Mouse (Mus musculus): Measurements from ENCODE around the gene Tmem268. TPM values are rescaled to one million over a fixed set of nuclear protein-coding genes. Genes with fewer than 3 reads are reported as not detected.

Gene Tmem268
- total and polyA plus RNA-seq, 2 experiments from 2014 or later = 5.5 to 5.9 TPM

GRCm38 (mm10) chr4:63562742-63563141 lies 4.2 kb downstream of the Tmem268 start:
- H3K36me3 ChIP-seq (ENCODE audit: insufficient read depth) = no peaks in the 10 kb centered on the region
- TF ChIP-seq CTCF (IDR thresholded peaks at IDR 0.05; ENCODE audit: low read depth) = no peak
- no peaks in the 10 kb centered on the region for H3K9me3 ChIP-seq (ENCODE audit: low read length)
- 87% methylated on average over 4 of the region's 4 CpGs for WGBS
- ATAC-seq (no peak), DNase-seq (no peak)
- no peaks in the 10 kb centered on the region; the same call in 1 of the 2 replicates for H3K27me3 ChIP-seq (ENCODE audit: insufficient read depth, low read length)
- no peaks in the 10 kb centered on the region for H3K4me1 ChIP-seq (ENCODE audit: insufficient read depth)
- no peak overlapping the region for H3K9ac ChIP-seq
- no peak overlapping the region for H3K4me3 ChIP-seq (ENCODE audit: low read depth, low read length)
- no peak overlapping the region for H3K4me2 ChIP-seq (ENCODE audit: low read depth)
- H3K27ac ChIP-seq (ENCODE audit: low read depth, low read length) = no peak overlapping the region

GRCm38 (mm10) chr4:63567712-63568390 lies 9.3 kb downstream of the Tmem268 start:
- no peaks in the 10 kb centered on the region for H3K27me3 ChIP-seq (ENCODE audit: insufficient read depth, low read length)
- no peak for DNase-seq
- TF ChIP-seq CTCF (IDR thresholded peaks at IDR 0.05; ENCODE audit: low read depth) = no peak
- no peak for ATAC-seq
- no peak overlapping the region for H3K4me3 ChIP-seq (ENCODE audit: low read depth, low read length)
- H3K4me2 ChIP-seq (ENCODE audit: low read depth) = no peak overlapping the region
- no peaks in the 10 kb centered on the region for H3K36me3 ChIP-seq (ENCODE audit: insufficient read depth)
- no peaks in the 10 kb centered on the region for H3K9me3 ChIP-seq (ENCODE audit: low read length)
- H3K4me1 ChIP-seq (ENCODE audit: insufficient read depth) = no peaks in the 10 kb centered on the region
- H3K9ac ChIP-seq = no peak overlapping the region
- H3K27ac ChIP-seq (ENCODE audit: low read depth, low read length) = no peak overlapping the region
- 87% methylated on average over 10 of the region's 10 CpGs for WGBS

GRCm38 (mm10) chr4:63569322-63569721 lies 10.7 kb downstream of the Tmem268 start:
- no peaks in the 10 kb centered on the region for H3K4me1 ChIP-seq (ENCODE audit: insufficient read depth)
- WGBS = 85% methylated on average over 8 of the region's 8 CpGs
- no peak for ATAC-seq
- H3K27me3 ChIP-seq (ENCODE audit: insufficient read depth, low read length) = no peaks in the 10 kb centered on the region
- no peak overlapping the region for H3K27ac ChIP-seq (ENCODE audit: low read depth, low read length)
- H3K4me2 ChIP-seq (ENCODE audit: low read depth) = no peak overlapping the region
- H3K9me3 ChIP-seq (ENCODE audit: low read length) = no peaks in the 10 kb centered on the region
- TF ChIP-seq CTCF (IDR thresholded peaks at IDR 0.05; ENCODE audit: low read depth) = no peak
- H3K36me3 ChIP-seq (ENCODE audit: insufficient read depth) = no peaks in the 10 kb centered on the region
- no peak overlapping the region for H3K9ac ChIP-seq
- no peak for DNase-seq
- no peak overlapping the region for H3K4me3 ChIP-seq (ENCODE audit: low read depth, low read length)

- ATAC-seq (peak; percentile 52; the same call in 1 of the 2 replicates), DNase-seq (peak; percentile 26)
- Histone ChIP-seq H3K4me2 (ENCODE audit: low read depth) (no peak overlapping the region), H3K4me3 (ENCODE audit: low read depth, low read length) (no peak overlapping the region), H3K9me3 (ENCODE audit: low read length) (no peaks in the 10 kb centered on the region), H3K9ac (no peak overlapping the region), H3K27ac (ENCODE audit: low read depth, low read length) (0 out of 2 replicates have a peak overlapping the region, but pooled peaks have one; percentile 42), H3K4me1 (ENCODE audit: insufficient read depth) (no peaks in the 10 kb centered on the region), H3K36me3 (ENCODE audit: insufficient read depth) (no peaks in the 10 kb centered on the region), H3K27me3 (ENCODE audit: insufficient read depth, low read length) (no peaks in the 10 kb centered on the region)
- no peak for TF ChIP-seq CTCF (IDR thresholded peaks at IDR 0.05; ENCODE audit: low read depth)
- WGBS = 14% methylated on average over 7 of the region's 7 CpGs
These were observed 11.7 kb downstream of the Tmem268 start for GRCm38 (mm10) chr4:63570208-63570781.

- Histone ChIP-seq H3K9me3 (ENCODE audit: low read length) (no peaks in the 10 kb centered on the region), H3K27ac (ENCODE audit: low read depth, low read length) (no peak overlapping the region), H3K27me3 (ENCODE audit: insufficient read depth, low read length) (no peaks in the 10 kb centered on the region), H3K4me2 (ENCODE audit: low read depth) (no peak overlapping the region), H3K4me3 (ENCODE audit: low read depth, low read length) (no peak overlapping the region), H3K4me1 (ENCODE audit: insufficient read depth) (no peaks in the 10 kb centered on the region), H3K36me3 (ENCODE audit: insufficient read depth) (no peaks in the 10 kb centered on the region), H3K9ac (no peak overlapping the region)
- DNase-seq (no peak), ATAC-seq (no peak)
- WGBS = 91% methylated on average over 5 of the region's 5 CpGs
- no peak for TF ChIP-seq CTCF (IDR thresholded peaks at IDR 0.05; ENCODE audit: low read depth)
These were observed 14.0 kb downstream of the Tmem268 start for GRCm38 (mm10) chr4:63572621-63573020.

- Histone ChIP-seq H3K36me3 (ENCODE audit: insufficient read depth) (no peaks in the 10 kb centered on the region), H3K4me3 (ENCODE audit: low read depth, low read length) (no peak overlapping the region), H3K27me3 (ENCODE audit: insufficient read depth, low read length) (no peaks in the 10 kb centered on the region), H3K4me1 (ENCODE audit: insufficient read depth) (peaks cover 5% of the 10 kb centered on the region; the same call in 1 of the 2 replicates), H3K27ac (ENCODE audit: low read depth, low read length) (no peak overlapping the region), H3K9me3 (ENCODE audit: low read length) (no peaks in the 10 kb centered on the region), H3K4me2 (ENCODE audit: low read depth) (no peak overlapping the region), H3K9ac (no peak overlapping the region)
- ATAC-seq = peak; percentile 18; the same call in 1 of the 2 replicates
- 79% methylated on average over 14 of the region's 14 CpGs for WGBS
- no peak for TF ChIP-seq CTCF (IDR thresholded peaks at IDR 0.05; ENCODE audit: low read depth)
- no peak for DNase-seq
These were observed 21.1 kb downstream of the Tmem268 start for GRCm38 (mm10) chr4:63579649-63580048.

GRCm38 (mm10) chr4:63580078-63580477 lies 21.5 kb downstream of the Tmem268 start:
- no peak overlapping the region for H3K4me2 ChIP-seq (ENCODE audit: low read depth)
- H3K9me3 ChIP-seq (ENCODE audit: low read length) = no peaks in the 10 kb centered on the region
- TF ChIP-seq CTCF (IDR thresholded peaks at IDR 0.05; ENCODE audit: low read depth) = no peak
- 13% methylated on average over 6 of the region's 6 CpGs for WGBS
- H3K4me1 ChIP-seq (ENCODE audit: insufficient read depth) = peaks cover 5% of the 10 kb centered on the region; the same call in 1 of the 2 replicates
- no peaks in the 10 kb centered on the region for H3K36me3 ChIP-seq (ENCODE audit: insufficient read depth)
- DNase-seq (peak; percentile 30), ATAC-seq (peak; percentile 93)
- H3K27ac ChIP-seq (ENCODE audit: low read depth, low read length) = no peak overlapping the region; the same call in 1 of the 2 replicates
- H3K9ac ChIP-seq = no peak overlapping the region
- H3K27me3 ChIP-seq (ENCODE audit: insufficient read depth, low read length) = no peaks in the 10 kb centered on the region
- no peak overlapping the region for H3K4me3 ChIP-seq (ENCODE audit: low read depth, low read length)
